Mouse (Mus musculus): ENCODE measurements around the gene Thra. TPM values are rescaled to one million over a fixed set of nuclear protein-coding genes. Genes with fewer than 3 reads are reported as not detected.

The Thra gene
- polyA plus RNA-seq, 1 experiment from 2014 or later = 32.0 TPM

DNA sequence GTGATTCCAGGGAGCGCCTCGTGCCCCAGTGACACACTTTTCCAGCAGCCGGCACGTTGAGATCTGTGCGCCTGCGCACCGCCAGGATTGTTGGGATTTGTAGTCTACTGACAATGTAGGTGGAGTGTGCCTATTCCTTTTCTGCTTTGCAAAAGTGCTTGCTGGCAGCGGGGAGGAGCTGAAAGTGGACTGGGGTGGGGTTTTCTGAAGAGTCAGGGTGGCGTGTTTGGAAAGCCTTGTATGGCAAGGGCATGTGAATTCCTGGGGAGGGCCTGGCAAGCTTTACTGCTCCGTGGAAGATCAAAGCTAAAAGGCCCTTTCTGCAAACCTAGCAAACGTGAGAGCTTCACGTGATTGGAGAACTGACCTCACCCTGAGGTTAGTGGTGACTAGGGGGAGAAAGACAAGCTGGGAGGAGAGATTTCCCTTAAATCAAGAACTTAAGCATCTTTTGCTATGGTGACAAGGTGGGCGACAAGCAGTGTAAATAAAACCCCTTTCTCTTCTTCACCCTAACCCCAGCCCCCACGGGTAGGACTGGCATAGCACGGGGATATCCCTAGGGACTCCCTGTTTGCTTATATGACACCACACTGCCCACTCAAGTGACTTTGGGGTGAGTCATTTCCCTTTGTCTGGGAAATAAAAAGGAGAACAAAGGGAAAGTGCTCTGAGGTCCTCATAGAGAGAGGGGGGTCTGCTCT is 35.1 kb downstream of the Thra start:
- peaks cover 28% of the 10 kb centered on the region for H3K4me1 ChIP-seq (ENCODE audit: control insufficient read depth, insufficient read depth, low read length)
- ATAC-seq (ENCODE audit: insufficient read depth, low FRiP score, low TSS enrichment) = peak; percentile 67
- peak overlapping the region; percentile 18; the same call in 1 of the 2 replicates for H3K4me3 ChIP-seq (ENCODE audit: low read depth, low read length)
- H3K9me3 ChIP-seq (ENCODE audit: control insufficient read depth, low read length) = no peaks in the 10 kb centered on the region
- peak overlapping the region; percentile 69 for H3K4me2 ChIP-seq (ENCODE audit: low read depth)
- H3K27me3 ChIP-seq (ENCODE audit: control insufficient read depth, insufficient read depth, low read length) = no peaks in the 10 kb centered on the region
- no peaks in the 10 kb centered on the region for H3K36me3 ChIP-seq (ENCODE audit: control insufficient read depth, insufficient read depth, low read length)
- H3K9ac ChIP-seq (ENCODE audit: low read length) = no peak overlapping the region
- DNase-seq (ENCODE audit: low spot score) = peak; percentile 94
- no peak overlapping the region for H3K27ac ChIP-seq (ENCODE audit: low read depth, low read length)
- 6% methylated on average over 15 of the region's 15 CpGs for WGBS

DNA sequence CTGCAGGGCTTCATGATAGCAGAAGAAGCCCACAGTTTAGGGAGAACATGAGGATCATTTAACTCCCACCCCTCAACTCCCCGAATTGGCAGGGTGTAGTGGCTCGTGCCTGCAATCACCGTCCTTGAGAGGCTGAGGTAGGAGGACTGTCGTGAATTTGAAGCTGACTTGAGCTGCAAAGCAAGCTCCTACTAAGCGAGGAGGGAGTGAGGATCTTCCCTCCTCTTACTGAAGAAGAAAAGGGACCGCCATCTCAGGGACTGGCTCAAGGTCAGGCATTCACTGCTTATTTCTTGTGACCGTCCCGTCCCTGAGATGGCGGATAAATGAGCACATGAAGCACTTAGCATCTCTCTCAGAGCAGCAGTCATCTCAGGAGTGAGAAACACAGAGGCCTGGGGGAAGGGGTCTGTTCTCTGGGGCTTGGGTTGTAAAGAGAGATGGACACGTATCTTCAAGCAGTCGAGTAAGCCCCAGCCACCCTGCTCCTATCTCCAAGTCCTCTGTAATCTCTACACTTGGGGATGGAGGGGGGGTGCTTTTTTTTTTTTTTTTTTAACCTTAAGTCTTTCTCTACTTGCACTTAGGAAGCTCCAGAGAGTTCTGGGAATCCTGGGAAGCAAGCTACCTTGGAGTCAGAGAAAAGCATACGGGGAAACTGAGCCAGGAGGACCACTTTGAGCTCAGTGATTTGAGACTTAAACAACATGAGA is 35.8 kb downstream of the Thra start:
- 42% methylated on average over 12 of the region's 12 CpGs for whole genome bisulfite sequencing
- ATAC-seq (ENCODE audit: insufficient read depth, low FRiP score, low TSS enrichment) = no peak
- DNase-seq (ENCODE audit: low spot score) = no peak
- Histone ChIP-seq H3K4me2 (ENCODE audit: low read depth) (no peak overlapping the region), H3K9ac (ENCODE audit: low read length) (no peak overlapping the region), H3K9me3 (ENCODE audit: control insufficient read depth, low read length) (no peaks in the 10 kb centered on the region), H3K36me3 (ENCODE audit: control insufficient read depth, insufficient read depth, low read length) (no peaks in the 10 kb centered on the region), H3K27ac (ENCODE audit: low read depth, low read length) (peak overlapping the region; percentile 9; the same call in 1 of the 2 replicates), H3K4me1 (ENCODE audit: control insufficient read depth, insufficient read depth, low read length) (peaks cover 28% of the 10 kb centered on the region), H3K4me3 (ENCODE audit: low read depth, low read length) (no peak overlapping the region), H3K27me3 (ENCODE audit: control insufficient read depth, insufficient read depth, low read length) (no peaks in the 10 kb centered on the region)

DNA sequence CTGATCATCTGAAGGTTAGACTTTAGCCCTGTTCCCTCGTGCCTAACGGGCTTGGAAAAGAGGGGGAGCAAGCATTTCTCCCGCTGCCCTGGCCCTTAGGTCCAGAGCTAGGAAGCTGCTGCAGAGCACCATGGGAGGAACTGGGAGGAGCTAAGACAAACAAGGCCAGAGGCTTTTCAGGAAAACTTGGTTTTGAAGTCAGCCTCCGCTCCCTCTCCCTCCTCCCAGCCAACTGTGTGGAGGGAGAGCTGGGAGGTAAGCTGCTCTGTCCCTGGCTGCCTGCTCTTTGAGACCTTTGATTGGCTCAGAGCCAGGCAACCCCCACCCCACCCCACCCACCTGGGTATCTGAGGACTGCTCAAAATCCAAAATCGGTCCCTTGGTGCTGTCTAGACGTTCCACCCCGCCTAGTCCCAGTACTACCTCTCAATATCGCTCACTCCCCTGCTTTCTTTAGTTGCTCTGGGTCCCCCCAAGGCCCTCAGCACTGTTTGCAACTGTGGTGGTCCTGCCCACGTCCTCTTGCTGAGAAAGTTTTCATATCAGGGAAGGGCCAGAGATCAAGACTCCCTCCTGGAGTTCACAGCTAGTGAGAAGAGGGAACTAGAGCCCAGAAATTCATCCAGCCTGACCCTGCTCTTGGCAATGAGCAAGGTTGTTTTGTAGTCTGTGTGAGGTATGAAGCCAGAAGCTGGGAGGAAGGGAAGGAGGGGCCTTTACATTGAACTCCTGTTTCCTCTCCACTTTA is 36.6 kb downstream of the Thra start:
- Histone ChIP-seq H3K4me1 (ENCODE audit: control insufficient read depth, insufficient read depth, low read length) (peaks cover 31% of the 10 kb centered on the region), H3K27ac (ENCODE audit: low read depth, low read length) (peak overlapping the region; percentile 50), H3K36me3 (ENCODE audit: control insufficient read depth, insufficient read depth, low read length) (no peaks in the 10 kb centered on the region), H3K9me3 (ENCODE audit: control insufficient read depth, low read length) (no peaks in the 10 kb centered on the region), H3K27me3 (ENCODE audit: control insufficient read depth, insufficient read depth, low read length) (no peaks in the 10 kb centered on the region), H3K4me2 (ENCODE audit: low read depth) (peak overlapping the region; percentile 6; the same call in 1 of the 2 replicates), H3K9ac (ENCODE audit: low read length) (no peak overlapping the region), H3K4me3 (ENCODE audit: low read depth, low read length) (no peak overlapping the region)
- ATAC-seq (ENCODE audit: insufficient read depth, low FRiP score, low TSS enrichment) = no peak
- peak; percentile 45 for DNase-seq (ENCODE audit: low spot score)
- WGBS = 14% methylated on average over 9 of the region's 9 CpGs

DNA sequence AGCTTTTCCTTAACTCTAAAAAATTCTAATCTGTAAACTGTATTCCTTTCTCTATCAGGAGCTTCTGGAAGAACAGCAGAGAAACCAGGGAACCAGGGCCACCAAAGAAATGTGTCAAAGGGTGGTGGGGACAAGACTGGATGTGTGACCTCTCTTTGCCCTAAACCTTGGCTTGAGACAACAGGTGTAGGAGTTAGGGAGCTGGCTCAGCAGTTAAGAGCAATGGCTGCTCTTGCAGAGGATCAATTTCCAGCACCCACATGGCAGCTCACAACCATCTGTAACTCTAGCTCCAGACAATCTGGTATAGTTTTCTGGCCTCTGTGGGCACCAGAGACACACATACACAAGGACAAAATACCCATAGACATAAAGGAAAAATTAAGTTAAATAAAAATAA is 37.5 kb downstream of the Thra start:
- peaks cover 39% of the 10 kb centered on the region for H3K4me1 ChIP-seq (ENCODE audit: control insufficient read depth, insufficient read depth, low read length)
- no peak overlapping the region for H3K9ac ChIP-seq (ENCODE audit: low read length)
- ATAC-seq (ENCODE audit: insufficient read depth, low FRiP score, low TSS enrichment) = no peak
- no peaks in the 10 kb centered on the region for H3K9me3 ChIP-seq (ENCODE audit: control insufficient read depth, low read length)
- no peak overlapping the region for H3K4me2 ChIP-seq (ENCODE audit: low read depth)
- H3K4me3 ChIP-seq (ENCODE audit: low read depth, low read length) = no peak overlapping the region
- no peak for DNase-seq (ENCODE audit: low spot score)
- no peaks in the 10 kb centered on the region for H3K36me3 ChIP-seq (ENCODE audit: control insufficient read depth, insufficient read depth, low read length)
- no peak overlapping the region for H3K27ac ChIP-seq (ENCODE audit: low read depth, low read length)
- H3K27me3 ChIP-seq (ENCODE audit: control insufficient read depth, insufficient read depth, low read length) = no peaks in the 10 kb centered on the region

DNA sequence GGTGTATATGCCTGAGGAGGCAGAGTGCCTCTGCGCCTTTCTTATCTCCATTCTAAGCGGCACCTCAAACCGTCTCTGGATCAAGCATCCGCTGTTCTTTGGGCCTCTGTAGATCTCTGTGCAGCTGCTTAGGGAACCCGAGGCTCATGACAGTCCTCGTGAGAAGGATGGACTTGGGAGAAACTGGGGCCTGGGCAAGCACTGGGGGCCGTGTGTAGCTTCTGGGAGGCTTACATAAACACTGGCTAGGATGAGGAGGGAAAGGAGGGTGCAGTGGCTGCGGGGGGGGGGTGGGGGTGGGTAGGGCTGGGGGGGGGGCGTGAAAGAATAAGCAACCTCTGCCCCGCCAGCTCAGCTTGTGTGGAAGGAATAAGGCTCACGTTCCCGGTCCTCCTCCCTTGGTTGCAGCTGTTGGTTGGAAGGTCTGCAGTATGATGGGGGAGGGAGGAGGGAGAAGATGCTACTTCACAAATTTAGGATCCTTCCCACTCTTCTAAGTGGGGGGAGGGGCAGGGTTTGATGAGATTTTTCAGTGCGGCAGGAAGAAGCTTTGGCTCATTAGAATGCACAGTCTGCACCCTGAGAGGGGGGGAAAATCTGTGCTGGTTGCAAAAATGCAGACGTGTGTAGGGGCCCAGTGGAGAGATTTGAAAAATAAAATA is 41.5 kb downstream of the Thra start:
- DNase-seq (ENCODE audit: low spot score) = no peak
- H3K4me1 ChIP-seq (ENCODE audit: control insufficient read depth, insufficient read depth, low read length) = peaks cover 26% of the 10 kb centered on the region
- H3K27ac ChIP-seq (ENCODE audit: low read depth, low read length) = peak overlapping the region; percentile 80; the same call in 1 of the 2 replicates
- H3K9me3 ChIP-seq (ENCODE audit: control insufficient read depth, low read length) = no peaks in the 10 kb centered on the region
- H3K4me2 ChIP-seq (ENCODE audit: low read depth) = no peak overlapping the region; the same call in 1 of the 2 replicates
- H3K9ac ChIP-seq (ENCODE audit: low read length) = no peak overlapping the region
- WGBS = 18% methylated on average over 14 of the region's 14 CpGs
- H3K36me3 ChIP-seq (ENCODE audit: control insufficient read depth, insufficient read depth, low read length) = no peaks in the 10 kb centered on the region
- ATAC-seq (ENCODE audit: insufficient read depth, low FRiP score, low TSS enrichment) = no peak
- no peaks in the 10 kb centered on the region for H3K27me3 ChIP-seq (ENCODE audit: control insufficient read depth, insufficient read depth, low read length)
- no peak overlapping the region for H3K4me3 ChIP-seq (ENCODE audit: low read depth, low read length)

DNA sequence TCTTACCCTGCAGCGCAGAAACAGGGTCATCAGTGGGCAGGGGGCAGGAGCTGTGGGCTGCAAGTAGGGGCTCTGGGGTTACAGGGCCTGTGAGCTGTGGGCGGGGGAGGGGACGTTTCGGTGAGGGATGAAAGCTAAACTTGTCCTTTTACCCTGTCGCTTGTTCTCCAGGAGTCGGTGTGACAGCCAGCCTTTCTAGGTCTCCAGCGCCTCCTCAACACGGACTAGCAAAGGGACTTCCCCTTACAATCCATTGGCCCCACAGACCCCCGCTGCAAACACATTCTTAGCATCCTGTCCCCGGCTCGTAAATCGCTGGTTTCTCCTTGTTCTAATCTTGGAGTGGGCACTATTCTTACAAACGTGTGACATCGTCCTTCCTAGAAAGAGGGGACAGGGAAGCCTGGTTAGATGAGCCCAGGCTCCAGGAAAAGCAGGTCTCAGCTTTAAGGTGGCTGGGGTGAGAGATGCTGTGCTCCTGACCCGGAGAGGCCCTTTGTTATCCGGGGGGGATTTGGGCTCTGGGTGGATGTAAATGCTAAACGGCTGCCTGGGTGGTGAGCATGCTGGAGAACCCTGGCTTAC is 42.3 kb downstream of the Thra start:
- peak overlapping the region; percentile 41 for H3K4me2 ChIP-seq (ENCODE audit: low read depth)
- H3K9me3 ChIP-seq (ENCODE audit: control insufficient read depth, low read length) = no peaks in the 10 kb centered on the region
- peak overlapping the region; percentile 80 for H3K27ac ChIP-seq (ENCODE audit: low read depth, low read length)
- peak overlapping the region; percentile 11; the same call in 1 of the 2 replicates for H3K4me3 ChIP-seq (ENCODE audit: low read depth, low read length)
- DNase-seq (ENCODE audit: low spot score) (no peak), ATAC-seq (ENCODE audit: insufficient read depth, low FRiP score, low TSS enrichment) (no peak)
- H3K36me3 ChIP-seq (ENCODE audit: control insufficient read depth, insufficient read depth, low read length) = no peaks in the 10 kb centered on the region
- 2% methylated on average over 17 of the region's 17 CpGs for WGBS
- peaks cover 26% of the 10 kb centered on the region for H3K4me1 ChIP-seq (ENCODE audit: control insufficient read depth, insufficient read depth, low read length)
- peak overlapping the region; percentile 44 for H3K9ac ChIP-seq (ENCODE audit: low read length)
- H3K27me3 ChIP-seq (ENCODE audit: control insufficient read depth, insufficient read depth, low read length) = no peaks in the 10 kb centered on the region

DNA sequence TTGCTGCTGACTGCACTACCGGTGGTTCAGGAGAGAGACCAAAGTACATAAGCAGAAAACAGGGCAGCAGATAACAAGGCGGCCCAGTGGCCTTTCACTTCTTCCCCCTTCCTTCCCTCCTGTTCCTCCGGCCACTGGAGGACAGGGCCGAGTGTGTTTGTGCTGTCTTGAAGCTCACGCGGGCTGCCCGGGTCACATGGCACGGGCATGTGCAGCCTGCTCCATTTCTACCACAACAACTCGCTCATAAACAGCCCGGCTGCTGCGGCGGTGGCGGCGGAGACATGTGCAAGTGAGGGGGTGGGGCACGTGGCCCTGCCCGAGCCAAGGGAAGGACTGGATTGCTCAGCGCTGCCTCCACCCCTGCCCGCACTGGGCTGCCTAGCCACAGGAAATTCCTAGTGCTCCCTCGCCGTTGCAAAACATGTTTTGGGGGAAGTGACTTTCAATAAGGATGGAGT is 42.8 kb downstream of the Thra start:
- no peak; the same call in 1 of the 2 replicates for ATAC-seq (ENCODE audit: insufficient read depth, low FRiP score, low TSS enrichment)
- H3K4me1 ChIP-seq (ENCODE audit: control insufficient read depth, insufficient read depth, low read length) = peaks cover 26% of the 10 kb centered on the region

DNA sequence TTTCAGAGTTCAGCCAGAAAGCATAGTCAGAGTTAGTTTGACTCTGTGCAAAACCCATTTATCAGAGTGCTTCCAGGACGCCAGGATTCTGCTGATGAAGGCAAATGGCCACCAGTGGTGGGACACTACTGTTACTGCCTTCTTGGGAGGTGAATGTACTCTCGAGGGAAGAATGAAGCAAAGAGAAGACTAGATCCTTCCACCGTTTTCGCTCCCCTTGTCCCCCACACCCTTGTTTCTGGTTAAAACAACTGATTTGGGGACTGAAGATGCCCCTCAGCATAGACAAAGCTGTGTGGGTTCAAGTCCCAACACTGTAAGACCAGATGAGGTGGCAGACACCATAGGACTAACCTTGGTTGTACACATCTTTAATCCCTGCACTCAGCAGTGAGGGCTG is 43.7 kb downstream of the Thra start:
- H3K4me1 ChIP-seq (ENCODE audit: control insufficient read depth, insufficient read depth, low read length) = peaks cover 26% of the 10 kb centered on the region
- H3K27ac ChIP-seq (ENCODE audit: low read depth, low read length) = no peak overlapping the region

More for the DNA sequence above, 42.8 kb downstream of the Thra start:
- no peaks in the 10 kb centered on the region for H3K36me3 ChIP-seq (ENCODE audit: control insufficient read depth, insufficient read depth, low read length)
- peak overlapping the region; percentile 44 for H3K9ac ChIP-seq (ENCODE audit: low read length)
- no peaks in the 10 kb centered on the region for H3K9me3 ChIP-seq (ENCODE audit: control insufficient read depth, low read length)
- H3K27ac ChIP-seq (ENCODE audit: low read depth, low read length) = peak overlapping the region; percentile 80
- no peaks in the 10 kb centered on the region for H3K27me3 ChIP-seq (ENCODE audit: control insufficient read depth, insufficient read depth, low read length)
- DNase-seq (ENCODE audit: low spot score) = peak; percentile 78
- under 1% methylated on average over 20 of the region's 20 CpGs for WGBS
- peak overlapping the region; percentile 41 for H3K4me2 ChIP-seq (ENCODE audit: low read depth)
- H3K4me3 ChIP-seq (ENCODE audit: low read depth, low read length) = peak overlapping the region; percentile 11; the same call in 1 of the 2 replicates

More for the DNA sequence above, 43.7 kb downstream of the Thra start:
- Histone ChIP-seq H3K9ac (ENCODE audit: low read length) (no peak overlapping the region), H3K27me3 (ENCODE audit: control insufficient read depth, insufficient read depth, low read length) (no peaks in the 10 kb centered on the region), H3K9me3 (ENCODE audit: control insufficient read depth, low read length) (no peaks in the 10 kb centered on the region), H3K4me3 (ENCODE audit: low read depth, low read length) (no peak overlapping the region), H3K36me3 (ENCODE audit: control insufficient read depth, insufficient read depth, low read length) (no peaks in the 10 kb centered on the region), H3K4me2 (ENCODE audit: low read depth) (no peak overlapping the region)
- no peak for ATAC-seq (ENCODE audit: insufficient read depth, low FRiP score, low TSS enrichment)
- WGBS = 75% methylated on average over 4 of the region's 4 CpGs
- no peak for DNase-seq (ENCODE audit: low spot score)
